Mouse (Mus musculus): ENCODE measurements around the gene Clpp. TPM values are rescaled to one million over a fixed set of nuclear protein-coding genes. Genes with fewer than 3 reads are reported as not detected.
A peak's percentile ranks its signal among the peaks of the same experiment; 100 is the strongest.

Gene Clpp
- polyA plus RNA-seq, 1 experiment, result 132 TPM

DNA sequence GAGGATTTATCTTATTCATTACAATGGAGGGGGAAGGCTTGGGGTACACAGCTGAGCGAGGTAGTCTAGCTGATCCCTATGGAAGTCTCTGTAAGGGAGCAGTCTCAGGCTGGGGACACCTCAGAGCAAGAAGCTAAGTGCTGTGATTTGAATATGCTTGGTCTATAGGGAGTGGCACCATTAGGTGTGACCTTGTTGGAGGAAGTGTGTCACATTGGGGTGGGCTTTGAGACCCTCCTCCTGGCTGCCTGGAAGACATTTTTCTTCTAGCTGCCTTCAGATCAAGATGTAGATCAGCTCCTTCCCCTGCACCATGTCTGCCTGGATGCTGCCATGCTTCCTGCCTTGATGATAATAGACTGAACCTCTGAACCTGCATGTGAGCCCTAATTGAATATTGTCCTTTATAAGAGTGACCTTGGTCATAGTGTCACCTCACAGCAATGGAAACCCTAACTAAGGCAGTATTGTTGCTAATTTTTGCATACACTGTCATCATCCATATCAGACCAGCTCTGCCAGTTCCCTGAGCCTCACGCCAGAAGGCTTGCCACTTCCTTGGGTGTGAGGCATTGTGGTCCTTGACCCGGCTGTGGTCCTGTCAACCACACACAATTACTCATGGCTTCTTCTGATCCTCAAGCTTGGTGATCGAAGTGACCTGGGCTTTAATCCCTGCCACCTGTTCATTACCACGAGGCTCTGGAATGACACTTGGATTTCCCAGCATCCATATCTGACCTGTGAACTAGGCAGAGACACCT lies 27.3 kb upstream of the Clpp start:
- Histone ChIP-seq H3K27ac (ENCODE audit: insufficient read depth, low read depth, low read length) (peak overlapping the region; percentile 94), H3K4me3 (ENCODE audit: low read depth, low read length) (no peak overlapping the region), H3K27me3 (ENCODE audit: control insufficient read depth, insufficient read depth, low read length) (no peaks in the 10 kb centered on the region), H3K36me3 (ENCODE audit: control insufficient read depth, insufficient read depth, low read length) (no peaks in the 10 kb centered on the region), H3K4me1 (ENCODE audit: control insufficient read depth, insufficient read depth, insufficient read length, low read length) (peaks cover 23% of the 10 kb centered on the region)
- WGBS, result 37% methylated on average over 5 of the region's 5 CpGs
- no peak for TF ChIP-seq CTCF (IDR thresholded peaks at IDR 0.05; ENCODE audit: extremely low read depth, insufficient read length, insufficient replicate concordance, low read depth, low read length)
- TF ChIP-seq POLR2A (IDR thresholded peaks at IDR 0.05; ENCODE audit: low read depth, low read length), result no peak

DNA sequence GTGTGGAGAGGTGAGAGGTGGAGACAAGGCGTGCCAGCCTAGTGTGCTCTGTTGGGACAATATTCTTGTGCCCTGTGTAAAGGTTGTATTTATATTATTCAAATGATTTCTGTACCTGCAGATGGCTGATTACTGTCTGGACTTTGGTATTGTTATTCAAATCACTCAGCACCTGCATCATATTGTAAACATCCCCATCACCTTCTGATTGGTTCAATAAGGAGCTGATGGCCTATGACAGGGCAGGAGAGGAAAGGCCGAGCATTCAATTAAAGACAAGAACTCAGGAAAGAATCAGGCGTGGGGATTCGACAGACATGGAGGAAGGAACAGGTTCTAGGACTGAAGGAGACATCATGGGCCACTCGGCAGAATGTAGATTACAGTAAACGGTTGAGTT lies 26.5 kb upstream of the Clpp start:
- TF ChIP-seq POLR2A (IDR thresholded peaks at IDR 0.05; ENCODE audit: low read depth, low read length), result no peak
- no peak for TF ChIP-seq CTCF (IDR thresholded peaks at IDR 0.05; ENCODE audit: extremely low read depth, insufficient read length, insufficient replicate concordance, low read depth, low read length)
- Histone ChIP-seq H3K4me1 (ENCODE audit: control insufficient read depth, insufficient read depth, insufficient read length, low read length) (peaks cover 21% of the 10 kb centered on the region), H3K27ac (ENCODE audit: insufficient read depth, low read depth, low read length) (peak overlapping the region; percentile 94), H3K4me3 (ENCODE audit: low read depth, low read length) (no peak overlapping the region), H3K36me3 (ENCODE audit: control insufficient read depth, insufficient read depth, low read length) (no peaks in the 10 kb centered on the region), H3K27me3 (ENCODE audit: control insufficient read depth, insufficient read depth, low read length) (no peaks in the 10 kb centered on the region)
- 34% methylated on average over 6 of the region's 6 CpGs for WGBS

DNA sequence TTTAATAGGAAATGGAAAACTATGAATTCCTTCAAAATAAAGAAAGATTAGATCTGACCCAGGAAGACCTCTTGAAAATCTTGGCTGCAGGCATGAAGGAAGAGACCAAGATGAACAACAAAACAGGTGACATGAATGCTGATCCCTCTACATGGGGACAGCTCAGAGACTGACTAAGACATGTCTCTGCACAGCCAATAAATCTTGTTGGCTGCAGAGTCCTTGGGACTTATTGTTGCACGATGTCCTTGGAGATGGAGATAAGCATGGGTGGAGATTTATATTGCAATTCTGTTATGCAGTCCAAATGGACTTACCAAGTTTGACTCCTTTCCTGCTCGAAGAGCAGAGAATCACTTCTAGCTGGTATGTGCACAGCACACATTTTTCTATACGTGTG lies 20.8 kb upstream of the Clpp start:
- WGBS, result 33% methylated on average over 3 of the region's 3 CpGs

DNA sequence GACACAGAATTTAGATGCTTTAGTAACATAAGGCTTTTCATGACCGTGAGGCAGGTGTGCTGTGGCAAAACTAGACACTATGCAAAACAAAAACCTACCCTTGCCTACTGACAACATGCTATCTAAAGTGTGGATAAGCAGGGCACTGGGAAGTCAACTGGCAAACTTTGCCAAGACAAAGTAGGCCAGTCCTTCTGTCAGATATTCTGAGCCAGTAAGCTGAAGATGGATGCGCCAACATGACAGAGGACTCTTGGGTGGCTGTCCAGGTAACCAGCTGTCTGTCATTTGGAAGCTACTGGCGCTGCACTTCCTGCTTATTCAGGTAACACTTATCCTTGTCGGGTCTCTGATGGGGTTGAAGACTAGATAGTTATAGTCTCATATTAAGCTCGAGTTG lies 20.0 kb upstream of the Clpp start:
- Histone ChIP-seq H3K36me3 (ENCODE audit: control insufficient read depth, insufficient read depth, low read length) (no peaks in the 10 kb centered on the region), H3K27me3 (ENCODE audit: control insufficient read depth, insufficient read depth, low read length) (no peaks in the 10 kb centered on the region), H3K4me1 (ENCODE audit: control insufficient read depth, insufficient read depth, insufficient read length, low read length) (peaks cover 15% of the 10 kb centered on the region; the same call in 1 of the 2 replicates), H3K4me3 (ENCODE audit: low read depth, low read length) (no peak overlapping the region), H3K27ac (ENCODE audit: insufficient read depth, low read depth, low read length) (peak overlapping the region; percentile 16)
- TF ChIP-seq CTCF (IDR thresholded peaks at IDR 0.05; ENCODE audit: extremely low read depth, insufficient read length, insufficient replicate concordance, low read depth, low read length), result no peak
- no peak for TF ChIP-seq POLR2A (IDR thresholded peaks at IDR 0.05; ENCODE audit: low read depth, low read length)
- 64% methylated on average over 5 of the region's 5 CpGs for WGBS

More for the DNA sequence above, 20.8 kb upstream of the Clpp start:
- Histone ChIP-seq H3K4me3 (ENCODE audit: low read depth, low read length) (no peak overlapping the region), H3K27me3 (ENCODE audit: control insufficient read depth, insufficient read depth, low read length) (no peaks in the 10 kb centered on the region), H3K27ac (ENCODE audit: insufficient read depth, low read depth, low read length) (no peak overlapping the region), H3K4me1 (ENCODE audit: control insufficient read depth, insufficient read depth, insufficient read length, low read length) (peaks cover 14% of the 10 kb centered on the region), H3K36me3 (ENCODE audit: control insufficient read depth, insufficient read depth, low read length) (no peaks in the 10 kb centered on the region)
- no peak for TF ChIP-seq POLR2A (IDR thresholded peaks at IDR 0.05; ENCODE audit: low read depth, low read length)
- no peak for TF ChIP-seq CTCF (IDR thresholded peaks at IDR 0.05; ENCODE audit: extremely low read depth, insufficient read length, insufficient replicate concordance, low read depth, low read length)

DNA sequence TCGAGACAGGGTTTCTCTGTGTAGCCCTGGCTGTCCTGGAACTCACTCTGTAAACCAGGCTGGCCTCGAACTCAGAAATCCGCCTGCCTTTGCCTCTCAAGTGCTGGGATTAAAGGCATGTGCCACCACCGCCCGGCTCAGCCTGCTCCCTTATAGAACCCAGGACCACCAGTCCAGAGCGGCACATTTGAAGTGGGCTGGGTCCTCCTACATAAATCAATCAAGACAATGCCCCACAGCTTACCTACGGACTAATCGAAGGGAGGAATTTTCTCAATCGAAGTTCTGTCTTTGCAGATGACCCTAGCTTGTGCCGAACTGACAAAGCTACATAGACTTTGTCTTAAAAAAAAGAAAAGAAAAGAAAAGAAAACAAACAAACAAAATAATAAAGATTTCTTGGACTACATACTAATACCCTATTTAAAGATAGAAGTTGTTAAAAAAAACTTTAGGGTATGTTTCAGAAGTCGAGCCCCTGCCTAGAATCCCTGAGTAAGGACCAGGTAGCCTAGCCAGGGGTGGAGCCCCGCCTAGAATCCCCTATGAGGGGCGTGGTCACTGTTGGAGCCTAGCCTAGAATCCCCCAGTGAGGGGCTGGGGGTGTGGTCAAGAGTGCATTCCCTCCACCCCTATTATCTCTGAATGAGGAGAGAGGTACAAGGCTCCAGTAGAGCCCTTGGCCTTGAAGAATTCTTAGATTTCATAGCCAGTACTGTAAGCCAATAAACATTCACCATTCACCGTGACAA lies 16.0 kb upstream of the Clpp start:
- 73% methylated on average over 14 of the region's 14 CpGs for WGBS
- TF ChIP-seq CTCF (IDR thresholded peaks at IDR 0.05; ENCODE audit: extremely low read depth, insufficient read length, insufficient replicate concordance, low read depth, low read length), result no peak
- TF ChIP-seq POLR2A (IDR thresholded peaks at IDR 0.05; ENCODE audit: low read depth, low read length), result no peak
- Histone ChIP-seq H3K36me3 (ENCODE audit: control insufficient read depth, insufficient read depth, low read length) (no peaks in the 10 kb centered on the region), H3K4me1 (ENCODE audit: control insufficient read depth, insufficient read depth, insufficient read length, low read length) (peaks cover 41% of the 10 kb centered on the region), H3K27ac (ENCODE audit: insufficient read depth, low read depth, low read length) (no peak overlapping the region), H3K4me3 (ENCODE audit: low read depth, low read length) (no peak overlapping the region), H3K27me3 (ENCODE audit: control insufficient read depth, insufficient read depth, low read length) (no peaks in the 10 kb centered on the region)

DNA sequence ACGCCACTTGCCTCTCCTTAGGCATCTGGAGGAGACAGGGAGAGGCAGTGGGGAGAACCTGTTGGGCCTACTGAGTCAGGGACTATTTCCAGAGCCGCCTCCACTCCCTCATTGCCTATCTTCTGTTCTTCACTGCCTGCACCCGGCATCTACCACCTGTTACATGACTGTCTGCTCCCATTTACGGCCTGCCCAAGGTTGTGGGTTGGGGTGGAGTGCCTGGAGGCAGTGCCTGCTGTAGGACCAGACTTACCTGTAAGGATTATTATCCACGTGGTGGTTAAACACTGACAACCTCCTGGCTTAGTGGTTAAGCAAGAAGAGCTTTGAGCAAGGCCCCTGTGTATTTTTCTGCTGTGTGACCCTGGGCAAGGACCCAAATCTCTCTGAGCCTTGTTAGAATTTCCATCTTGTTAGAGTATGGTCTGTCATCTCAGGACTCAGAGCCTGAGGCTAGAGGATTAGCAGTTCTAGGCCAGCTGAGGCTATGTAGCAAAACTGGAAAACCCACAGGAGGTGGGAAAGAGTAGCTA lies 15.3 kb upstream of the Clpp start:
- Histone ChIP-seq H3K27ac (ENCODE audit: insufficient read depth, low read depth, low read length) (no peak overlapping the region), H3K4me3 (ENCODE audit: low read depth, low read length) (no peak overlapping the region), H3K4me1 (ENCODE audit: control insufficient read depth, insufficient read depth, insufficient read length, low read length) (peaks cover 42% of the 10 kb centered on the region), H3K27me3 (ENCODE audit: control insufficient read depth, insufficient read depth, low read length) (no peaks in the 10 kb centered on the region), H3K36me3 (ENCODE audit: control insufficient read depth, insufficient read depth, low read length) (no peaks in the 10 kb centered on the region)
- TF ChIP-seq CTCF (IDR thresholded peaks at IDR 0.05; ENCODE audit: extremely low read depth, insufficient read length, insufficient replicate concordance, low read depth, low read length) (no peak), POLR2A (IDR thresholded peaks at IDR 0.05; ENCODE audit: low read depth, low read length) (no peak)
- WGBS, result 35% methylated on average over 5 of the region's 5 CpGs

DNA sequence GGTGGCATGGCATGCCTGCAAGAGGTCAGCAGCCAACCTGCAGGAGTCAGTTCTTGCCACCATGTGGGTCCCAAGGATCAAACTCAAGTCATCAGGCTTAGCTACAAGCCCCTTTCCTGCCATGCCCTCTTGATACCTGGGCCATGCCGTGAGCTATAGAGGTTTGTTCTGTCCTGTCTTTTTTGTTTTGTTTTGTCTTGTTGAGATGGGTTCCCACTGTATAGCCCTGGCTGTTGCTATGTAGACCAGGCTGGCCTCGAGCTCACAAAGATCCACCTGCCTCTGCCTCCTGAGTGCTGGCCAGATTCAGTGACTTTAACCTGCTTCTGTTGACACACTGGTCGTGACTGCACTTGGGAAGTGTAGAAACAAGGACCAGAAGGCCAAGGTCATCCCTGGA lies 14.7 kb upstream of the Clpp start:
- Histone ChIP-seq H3K27ac (ENCODE audit: insufficient read depth, low read depth, low read length) (peak overlapping the region; percentile 40; the same call in 1 of the 2 replicates), H3K27me3 (ENCODE audit: control insufficient read depth, insufficient read depth, low read length) (no peaks in the 10 kb centered on the region), H3K4me1 (ENCODE audit: control insufficient read depth, insufficient read depth, insufficient read length, low read length) (peaks cover 42% of the 10 kb centered on the region), H3K36me3 (ENCODE audit: control insufficient read depth, insufficient read depth, low read length) (no peaks in the 10 kb centered on the region), H3K4me3 (ENCODE audit: low read depth, low read length) (no peak overlapping the region)
- no peak for TF ChIP-seq POLR2A (IDR thresholded peaks at IDR 0.05; ENCODE audit: low read depth, low read length)
- TF ChIP-seq CTCF (IDR thresholded peaks at IDR 0.05; ENCODE audit: extremely low read depth, insufficient read length, insufficient replicate concordance, low read depth, low read length), result no peak
- 64% methylated on average over 3 of the region's 3 CpGs for WGBS
